8 mouse cellular contexts compared by ENCODE assay signal in the genomic region with DNA sequence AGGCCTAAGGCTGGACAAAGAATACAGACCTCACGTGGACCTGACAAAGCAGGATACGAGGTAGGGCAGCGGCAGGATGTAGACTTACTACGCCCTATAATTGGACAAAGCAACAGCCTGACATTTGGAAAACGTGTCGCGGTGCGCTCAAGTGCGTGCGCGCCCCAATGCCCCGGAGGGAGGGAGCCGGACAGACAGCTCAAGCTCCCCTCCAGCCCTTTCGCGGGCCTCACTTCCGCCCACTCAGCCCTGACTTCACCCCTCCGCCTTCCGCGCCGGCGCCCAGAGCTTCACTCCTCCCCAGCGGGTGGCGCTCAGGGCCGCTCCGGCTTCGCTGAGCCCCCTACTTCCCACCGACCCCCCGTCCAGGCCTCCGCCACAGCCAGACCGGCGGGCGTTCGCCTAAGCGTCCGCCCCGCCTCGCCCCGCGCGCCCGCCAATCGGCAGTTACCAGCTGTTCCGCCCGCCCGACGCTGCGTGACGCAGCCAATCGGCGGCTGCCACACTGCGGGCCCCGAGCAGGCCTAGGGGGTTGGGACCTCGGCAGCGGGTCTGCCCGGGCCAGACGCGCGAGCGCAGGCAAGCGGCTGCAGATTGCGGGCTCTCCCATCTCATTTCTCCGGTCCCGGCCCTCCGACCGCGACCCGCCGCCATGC. TPM values are rescaled to one million over a fixed set of nuclear protein-coding genes. Genes with fewer than 3 reads are reported as not detected.
DNase-seq lines count a peak whose midpoint lies in the region; ATAC-seq and TF ChIP-seq lines count a peak whose summit lies in the region.

A gene (plus strand): TSS at position 389 of the 656 bp plus-strand sequence.
A gene (minus strand): TSS at position 406 of the 656 bp plus-strand sequence.

- no peaks in the 10 kb centered on the region for H3K27me3 ChIP-seq in kidney, embryonic 14.5 days (ENCODE audit: control insufficient read depth, insufficient read depth, low read length)

- no peak for TF ChIP-seq CTCF in bone marrow macrophage, adult 2 months (IDR thresholded peaks at IDR 0.05; ENCODE audit: low read depth, low read length)
- TF ChIP-seq CTCF in embryonic fibroblast, embryonic 13.5 days (IDR thresholded peaks at IDR 0.05; ENCODE audit: borderline replicate concordance, insufficient read depth, low read length) = no peak

- peak within 1 kb of the TSS; percentile 98 for H3K4me3 ChIP-seq in bone marrow macrophage, adult 2 months (ENCODE audit: insufficient read depth, low read length)
- peak within 1 kb of the TSS; percentile 83 for H3K4me3 ChIP-seq in embryonic fibroblast, embryonic 13.5 days (ENCODE audit: insufficient read depth, low read length)
- H3K4me3 ChIP-seq in kidney, embryonic 14.5 days (ENCODE audit: low read length) = peak within 1 kb of the TSS; percentile 98

- peak; percentile 97 for DNase-seq in A20 (ENCODE audit: low read depth, low spot score)
- DNase-seq in heart, adult 9 months (ENCODE audit: low spot score in 2 of 2) = peak; percentile 96 to 97
- DNase-seq in liver = peak; percentile 97
- peak; percentile 94 to 97 for DNase-seq in spleen, postnatal 4 days (ENCODE audit: low spot score in 2 of 2)

- peak within 1 kb of the TSS; percentile 89 for H3K27ac ChIP-seq in bone marrow macrophage, adult 2 months (ENCODE audit: insufficient read depth, low read depth, low read length)
- H3K27ac ChIP-seq in embryonic fibroblast, embryonic 13.5 days (ENCODE audit: insufficient read depth, low read length) = peak within 1 kb of the TSS; percentile 94
- H3K27ac ChIP-seq in kidney, embryonic 14.5 days (ENCODE audit: low read depth, low read length) = peak within 1 kb of the TSS; percentile 98

- WGBS in kidney, embryonic 14.5 days = under 1% methylated on average over 67 of the region's 68 CpGs

- peaks cover 20% of the 10 kb centered on the region for H3K4me1 ChIP-seq in bone marrow macrophage, adult 2 months (ENCODE audit: control insufficient read depth, insufficient read depth, low read length)
- peaks cover 4% of the 10 kb centered on the region for H3K4me1 ChIP-seq in embryonic fibroblast, embryonic 13.5 days (ENCODE audit: control insufficient read depth, insufficient read depth, low read length)
- H3K4me1 ChIP-seq in kidney, embryonic 14.5 days (ENCODE audit: control insufficient read depth, insufficient read depth, low read length) = peaks cover 11% of the 10 kb centered on the region; the same call in 1 of the 2 replicates

- peak within 1 kb of the TSS; percentile 99 for H3K9ac ChIP-seq in kidney, embryonic 14.5 days (ENCODE audit: low read depth, low read length)

- TF ChIP-seq POLR2A in bone marrow macrophage, adult 2 months (IDR thresholded peaks at IDR 0.05; ENCODE audit: borderline replicate concordance, low read depth, low read length) = 0 out of 2 replicates have a peak, but pooled peaks have one; percentile 35
- TF ChIP-seq POLR2A in embryonic fibroblast, embryonic 13.5 days (IDR thresholded peaks at IDR 0.05; ENCODE audit: low read depth, low read length) = peak; percentile 90

- peaks cover 22% of the 10 kb centered on the region for H3K36me3 ChIP-seq in kidney, embryonic 14.5 days (ENCODE audit: control insufficient read depth, insufficient read depth, low read length)

- peak within 1 kb of the TSS; percentile 70 for H3K4me2 ChIP-seq in kidney, embryonic 14.5 days (replicated peaks; ENCODE audit: low read depth, low read length)

- ATAC-seq in kidney, embryonic 14.5 days (ENCODE audit: low FRiP score, low TSS enrichment) = peak; percentile 99
- ATAC-seq in monocyte, adult 5-6 weeks (replicated peaks; ENCODE audit: insufficient number of reproducible peaks, low FRiP score, low TSS enrichment, poor library complexity, severe bottlenecking) = peak; percentile 85

- no peaks in the 10 kb centered on the region for H3K9me3 ChIP-seq in kidney, embryonic 14.5 days (ENCODE audit: control insufficient read depth, low read length)

RNA-seq across cellular contexts. Expression of the first gene that starts in this region (rescaled TPM):
- polyA plus RNA-seq in bone marrow macrophage, adult 2 months (2012; ENCODE audit: insufficient read depth, insufficient read length, missing spikeins) = 360 and 362 TPM in 2 replicates
- polyA plus RNA-seq in embryonic fibroblast, embryonic 13.5 days (2011; ENCODE audit: insufficient read length, low read depth, missing spikeins) = 1,111 and 1,129 TPM in 2 replicates
- 542 and 571 TPM in 2 replicates for polyA plus RNA-seq in kidney, embryonic 14.5 days (2014; fragmentation: Nextera tagmentation; extraction: Ambion mirVana)
- 151 to 226 TPM (median 182 TPM) in 3 replicates for total RNA-seq in monocyte, adult 5-6 weeks (2017)

RNA-seq across cellular contexts. Expression of the second gene that starts in this region (rescaled TPM):
- polyA plus RNA-seq in bone marrow macrophage, adult 2 months (2012; ENCODE audit: insufficient read depth, insufficient read length, missing spikeins) = 0.80 and 1.5 TPM in 2 replicates
- polyA plus RNA-seq in embryonic fibroblast, embryonic 13.5 days (2011; ENCODE audit: insufficient read length, low read depth, missing spikeins) = 1.5 and 2.8 TPM in 2 replicates
- 2.2 and 2.8 TPM in 2 replicates for polyA plus RNA-seq in kidney, embryonic 14.5 days (2014; fragmentation: Nextera tagmentation; extraction: Ambion mirVana)
- 2.6 to 2.7 TPM in 2 of 3 replicates, not detected in the other for total RNA-seq in monocyte, adult 5-6 weeks (2017)

Comparison
In these comparisons a context has a peak if more than half of its experiments do, and no peak if none do; other contexts are left out.
1. Peak in every context shown above with its lines: DNase-seq, ATAC-seq, H3K4me3 ChIP-seq and H3K27ac ChIP-seq.